Mouse (Mus musculus) limb, embryonic 10.5 days (tissue): Measurements from ENCODE around the gene Rere. TPM values are rescaled to one million over a fixed set of nuclear protein-coding genes. Genes with fewer than 3 reads are reported as not detected.
"Not testable (repeated sequence)": the region's sequence is repeated elsewhere in the genome, so short reads cannot be mapped to it uniquely, and the experiment has no call there.

Source experiments
- DNase-seq: peaks from one replicate; pipeline ENCODE4 v3.0.0-alpha.2; 2017; ENCODE audit warnings: low spot score
- H3K27ac ChIP-seq: fragments of 300-500 bp; sonication (generic); 2 replicates; pipeline ENCODE4 v1.5.1; 2016; ENCODE audit warnings: mild to moderate bottlenecking
- H3K27me3 ChIP-seq: fragments of 300-500 bp; sonication (generic); 2 replicates; pipeline ENCODE4 v1.6.1; 2016; ENCODE audit warnings: low read depth, mild to moderate bottlenecking; ENCODE audit not compliant: poor library complexity, severe bottlenecking
- H3K36me3 ChIP-seq: fragments of 300-500 bp; sonication (generic); 2 replicates; pipeline ENCODE4 v1.6.1; 2016; ENCODE audit warnings: mild to moderate bottlenecking, moderate library complexity
- H3K4me1 ChIP-seq: fragments of 300-500 bp; sonication (generic); 2 replicates; pipeline ENCODE4 v1.6.1; 2016
- H3K4me3 ChIP-seq: fragments of 300-500 bp; sonication (generic); 2 replicates; pipeline ENCODE4 v1.5.1; 2016; ENCODE audit warnings: mild to moderate bottlenecking, moderate library complexity
- H3K9me3 ChIP-seq: fragments of 300-500 bp; sonication (generic); replicated peaks from 2 replicates; pipeline ENCODE4 v1.6.1; 2016; ENCODE audit warnings: mild to moderate bottlenecking
- WGBS: fragments of 180-500 bp; shearing (Covaris S2); methylation state at CpG from one replicate; pipeline ENCODE4 v1.1.7; 2016; 5-methylcytosine and 5-hydroxymethylcytosine counted together
- polyA plus RNA-seq: library from polyadenylated mRNA; unstranded; fragments of >200 nt; fragmentation: Nextera tagmentation; extraction: Ambion mirVana; gene quantifications from 2 replicates; pipeline ENCODE4 v1.2.1, GENCODE M21; 2016

The Rere gene
- polyA plus RNA-seq, 1 experiment from 2014 or later = 40.3 TPM

GRCm38 (mm10) chr4:150486097-150486496 is 204.7 kb downstream of the Rere start:
- Histone ChIP-seq H3K4me1 (peaks cover 30% of the 10 kb centered on the region), H3K9me3 (no peaks in the 10 kb centered on the region), H3K27ac (no peak overlapping the region), H3K4me3 (no peak overlapping the region), H3K36me3 (peaks cover 49% of the 10 kb centered on the region), H3K27me3 (no peaks in the 10 kb centered on the region)
- DNase-seq = no peak
- 61% methylated on average over 2 of the region's 2 CpGs for WGBS

GRCm38 (mm10) chr4:150487109-150487508 is 205.7 kb downstream of the Rere start:
- H3K36me3 ChIP-seq = peaks cover 46% of the 10 kb centered on the region
- peaks cover 30% of the 10 kb centered on the region for H3K4me1 ChIP-seq
- H3K27me3 ChIP-seq = no peaks in the 10 kb centered on the region
- H3K27ac ChIP-seq = peak overlapping the region; percentile 58; the same call in 1 of the 2 replicates
- WGBS = 72% methylated on average over 5 of the region's 5 CpGs
- no peak for DNase-seq
- H3K4me3 ChIP-seq = no peak overlapping the region
- H3K9me3 ChIP-seq = no peaks in the 10 kb centered on the region

GRCm38 (mm10) chr4:150488096-150488748 is 206.8 kb downstream of the Rere start:
- peak; percentile 74 for DNase-seq
- no peaks in the 10 kb centered on the region for H3K27me3 ChIP-seq
- H3K4me1 ChIP-seq = peaks cover 30% of the 10 kb centered on the region
- H3K9me3 ChIP-seq = no peaks in the 10 kb centered on the region
- peaks cover 41% of the 10 kb centered on the region for H3K36me3 ChIP-seq
- peak overlapping the region; percentile 58; the same call in 1 of the 2 replicates for H3K27ac ChIP-seq
- H3K4me3 ChIP-seq = peak overlapping the region; percentile 32
- WGBS = 36% methylated on average over 12 of the region's 12 CpGs

- peak overlapping the region; percentile 58; the same call in 1 of the 2 replicates for H3K27ac ChIP-seq
- no peak for DNase-seq
- H3K4me1 ChIP-seq = peaks cover 30% of the 10 kb centered on the region
- H3K36me3 ChIP-seq = peaks cover 39% of the 10 kb centered on the region
- H3K9me3 ChIP-seq = no peaks in the 10 kb centered on the region
- H3K4me3 ChIP-seq = peak overlapping the region; percentile 32
- 75% methylated on average over 4 of the region's 4 CpGs for WGBS
- H3K27me3 ChIP-seq = no peaks in the 10 kb centered on the region
Measured at GRCm38 (mm10) chr4:150488767-150489166, 207.3 kb downstream of the Rere start.

GRCm38 (mm10) chr4:150490050-150490449 is 208.6 kb downstream of the Rere start:
- WGBS = 96% methylated on average over 6 of the region's 6 CpGs

GRCm38 (mm10) chr4:150491710-150492109 is 210.3 kb downstream of the Rere start:
- peaks cover 23% of the 10 kb centered on the region for H3K4me1 ChIP-seq
- H3K27ac ChIP-seq = no peak overlapping the region
- no peak overlapping the region for H3K4me3 ChIP-seq
- DNase-seq = no peak
- 95% methylated on average over 4 of the region's 4 CpGs for WGBS
- no peaks in the 10 kb centered on the region for H3K27me3 ChIP-seq
- no peaks in the 10 kb centered on the region for H3K9me3 ChIP-seq
- peaks cover 27% of the 10 kb centered on the region for H3K36me3 ChIP-seq

More at GRCm38 (mm10) chr4:150490050-150490449, 208.6 kb downstream of the Rere start:
- no peak overlapping the region for H3K27ac ChIP-seq
- H3K4me3 ChIP-seq = no peak overlapping the region
- peaks cover 30% of the 10 kb centered on the region for H3K4me1 ChIP-seq
- DNase-seq = no peak
- H3K9me3 ChIP-seq = no peaks in the 10 kb centered on the region
- no peaks in the 10 kb centered on the region for H3K27me3 ChIP-seq
- peaks cover 29% of the 10 kb centered on the region for H3K36me3 ChIP-seq

- DNase-seq = no peak
- Histone ChIP-seq H3K27ac (no peak overlapping the region), H3K36me3 (peaks cover 28% of the 10 kb centered on the region), H3K4me1 (peaks cover 6% of the 10 kb centered on the region), H3K9me3 (no peaks in the 10 kb centered on the region), H3K4me3 (no peak overlapping the region), H3K27me3 (no peaks in the 10 kb centered on the region)
- WGBS = 90% methylated on average over 7 of the region's 7 CpGs
Measured at GRCm38 (mm10) chr4:150493258-150493937, 212.0 kb downstream of the Rere start.

- not testable (repeated sequence) for H3K27ac ChIP-seq, H3K9me3 ChIP-seq, H3K4me1 ChIP-seq, H3K27me3 ChIP-seq, H3K4me3 ChIP-seq, DNase-seq
- peaks cover 33% of the 10 kb centered on the region for H3K36me3 ChIP-seq
- 94% methylated on average over 5 of the region's 5 CpGs for WGBS
Measured at GRCm38 (mm10) chr4:150493938-150494330, 212.5 kb downstream of the Rere start.

GRCm38 (mm10) chr4:150495568-150495967 is 214.1 kb downstream of the Rere start:
- Histone ChIP-seq H3K27me3 (no peaks in the 10 kb centered on the region), H3K9me3 (no peaks in the 10 kb centered on the region), H3K27ac (no peak overlapping the region), H3K36me3 (peaks cover 36% of the 10 kb centered on the region), H3K4me3 (no peak overlapping the region), H3K4me1 (no peaks in the 10 kb centered on the region)
- 92% methylated on average over 2 of the region's 2 CpGs for WGBS
- DNase-seq = no peak

GRCm38 (mm10) chr4:150504304-150505021 is 223.0 kb downstream of the Rere start:
- Histone ChIP-seq H3K27me3 (no peaks in the 10 kb centered on the region), H3K9me3 (no peaks in the 10 kb centered on the region), H3K27ac (no peak overlapping the region), H3K4me3 (no peak overlapping the region), H3K36me3 (peaks cover 81% of the 10 kb centered on the region), H3K4me1 (no peaks in the 10 kb centered on the region)
- DNase-seq = no peak
- WGBS = 92% methylated on average over 11 of the region's 11 CpGs

GRCm38 (mm10) chr4:150509026-150509712 is 227.7 kb downstream of the Rere start:
- Histone ChIP-seq H3K27ac (no peak overlapping the region), H3K9me3 (no peaks in the 10 kb centered on the region), H3K4me1 (no peaks in the 10 kb centered on the region), H3K4me3 (no peak overlapping the region), H3K27me3 (no peaks in the 10 kb centered on the region), H3K36me3 (peaks cover 84% of the 10 kb centered on the region)
- DNase-seq = no peak
- 83% methylated on average over 3 of the region's 3 CpGs for WGBS

- no peaks in the 10 kb centered on the region for H3K9me3 ChIP-seq
- peaks cover 81% of the 10 kb centered on the region for H3K36me3 ChIP-seq
- WGBS = 87% methylated on average over 2 of the region's 2 CpGs
- no peak overlapping the region for H3K4me3 ChIP-seq
- no peak overlapping the region for H3K27ac ChIP-seq
- no peaks in the 10 kb centered on the region for H3K27me3 ChIP-seq
- no peak for DNase-seq
- H3K4me1 ChIP-seq = no peaks in the 10 kb centered on the region
Measured at GRCm38 (mm10) chr4:150510036-150510435, 228.6 kb downstream of the Rere start.
